In the genomic region with DNA sequence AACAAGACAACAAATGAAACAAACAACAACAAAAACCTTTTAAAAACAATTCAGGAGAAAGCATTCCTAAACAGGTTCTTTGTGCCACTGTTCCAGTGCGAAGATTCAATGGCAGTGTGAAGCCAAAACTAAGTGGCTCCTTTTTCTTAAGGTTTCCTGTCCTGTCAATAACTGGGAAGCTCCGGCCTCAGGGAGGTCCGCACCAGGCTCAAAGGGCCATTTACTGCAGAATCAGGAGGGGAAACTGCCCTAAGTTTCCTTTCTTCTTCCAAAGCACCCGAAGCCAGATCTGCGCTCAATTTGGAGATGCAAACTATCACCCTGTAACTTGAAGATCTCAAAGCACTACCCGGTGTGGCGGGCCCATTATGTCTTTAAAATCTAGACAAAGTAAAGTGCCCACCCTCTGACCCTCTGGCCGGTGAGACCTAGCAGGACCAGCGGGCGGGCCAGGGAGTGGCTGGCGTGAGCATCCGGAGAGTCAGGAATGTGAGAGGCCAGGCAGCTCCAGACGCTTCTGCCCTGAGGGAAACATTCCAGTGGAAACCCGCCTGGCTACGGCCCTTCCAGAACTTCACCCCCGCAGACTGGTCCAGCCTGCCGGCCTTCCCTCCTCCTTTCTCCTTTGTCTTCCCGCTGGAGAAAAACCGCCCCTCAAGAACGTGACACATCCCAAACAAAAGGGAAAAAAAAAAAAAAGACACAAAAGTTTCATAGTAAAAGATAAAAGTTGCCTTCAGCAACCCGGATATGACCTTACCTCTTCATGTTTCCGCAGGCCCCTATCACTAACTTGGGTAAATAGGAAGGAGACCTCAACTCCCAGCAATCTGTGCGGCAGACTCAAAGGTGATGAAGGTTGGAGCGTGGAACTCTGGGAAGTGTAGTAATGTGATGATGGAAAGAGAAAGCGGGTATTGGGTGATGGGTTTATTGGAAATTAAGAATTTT, we compare ENCODE assay signal across 8 mouse cellular contexts. TPM values are rescaled to one million over a fixed set of nuclear protein-coding genes. Genes with fewer than 3 reads are reported as not detected.
DNase-seq lines count a peak whose midpoint lies in the region; ATAC-seq and TF ChIP-seq lines count a peak whose summit lies in the region.

A gene (minus strand): TSS at position 856 of the 951 bp plus-strand sequence.

- 29% methylated on average over 25 of the region's 25 CpGs for WGBS in forebrain, embryonic 14.5 days
- 10% methylated on average over 25 of the region's 25 CpGs for WGBS in lung, embryonic 14.5 days
- WGBS in olfactory bulb, adult 2 months, result 18% methylated on average over 25 of the region's 25 CpGs
- WGBS in thymus, adult 2 months, result under 1% methylated on average over 23 of the region's 25 CpGs

- TF ChIP-seq CTCF in lung, embryonic 14.5 days (IDR thresholded peaks at IDR 0.05; ENCODE audit: low read depth), result no peak
- TF ChIP-seq CTCF in olfactory bulb, adult 2 months (IDR thresholded peaks at IDR 0.05; ENCODE audit: insufficient read depth, low read depth, low read length), result no peak
- no peak for TF ChIP-seq CTCF in thymus, adult 2 months (IDR thresholded peaks at IDR 0.05; ENCODE audit: borderline replicate concordance, control insufficient read depth, extremely low read depth, insufficient read depth, low read length, poor library complexity)

- peak within 1 kb of the TSS; percentile 47 for H3K9ac ChIP-seq in ES-E14 (ENCODE audit: insufficient read depth, low read depth, low read length, poor library complexity, severe bottlenecking)
- H3K9ac ChIP-seq in forebrain, embryonic 14.5 days (ENCODE audit: low read length), result peak within 1 kb of the TSS; percentile 71
- peak within 1 kb of the TSS; percentile 61 for H3K9ac ChIP-seq in lung, embryonic 14.5 days

- H3K4me3 ChIP-seq in ES-E14 (ENCODE audit: insufficient read depth in 1 of 2, low read depth in 1 of 2, low read length in 2 of 2, poor library complexity in 1 of 2, severe bottlenecking in 1 of 2), result peak within 1 kb of the TSS; percentile 62 to 68
- H3K4me3 ChIP-seq in forebrain, embryonic 14.5 days (ENCODE audit: low read depth, low read length), result peak within 1 kb of the TSS; percentile 52
- peak within 1 kb of the TSS; percentile 54 for H3K4me3 ChIP-seq in lung, embryonic 14.5 days (ENCODE audit: low read depth, low read length)
- peak within 1 kb of the TSS; percentile 61 for H3K4me3 ChIP-seq in olfactory bulb, adult 2 months (ENCODE audit: insufficient read depth, low read depth, low read length)
- peak within 1 kb of the TSS; percentile 100 for H3K4me3 ChIP-seq in thymus, adult 2 months (ENCODE audit: control insufficient read depth, insufficient read depth, low read length)

- no peaks in the 10 kb centered on the region for H3K4me1 ChIP-seq in ES-E14 (ENCODE audit: control insufficient read depth in 2 of 2, insufficient read depth in 2 of 2, low read length in 2 of 2, poor library complexity in 1 of 2)
- no peaks in the 10 kb centered on the region for H3K4me1 ChIP-seq in forebrain, embryonic 14.5 days (ENCODE audit: control insufficient read depth, insufficient read depth, low read length)
- no peaks in the 10 kb centered on the region for H3K4me1 ChIP-seq in lung, embryonic 14.5 days (ENCODE audit: insufficient read depth)
- no peaks in the 10 kb centered on the region for H3K4me1 ChIP-seq in olfactory bulb, adult 2 months (ENCODE audit: control insufficient read depth, insufficient read depth, low read length)
- H3K4me1 ChIP-seq in thymus, adult 2 months (replicated peaks; ENCODE audit: control insufficient read depth, insufficient read depth, low read length), result no peaks in the 10 kb centered on the region

- no peaks in the 10 kb centered on the region for H3K27me3 ChIP-seq in forebrain, embryonic 14.5 days (replicated peaks; ENCODE audit: control insufficient read depth, insufficient read depth, low read length)
- no peaks in the 10 kb centered on the region for H3K27me3 ChIP-seq in lung, embryonic 14.5 days (ENCODE audit: insufficient read depth, low read length)
- H3K27me3 ChIP-seq in thymus, adult 2 months (ENCODE audit: control insufficient read depth, insufficient read depth, low read length), result no peaks in the 10 kb centered on the region

- ATAC-seq in forebrain, embryonic 14.5 days, result peak; percentile 96
- peak; percentile 98 for ATAC-seq in hematopoietic stem cell, adult 5-6 weeks (replicated peaks in 1 of 2; ENCODE audit: insufficient read depth in 1 of 2, low FRiP score in 2 of 2, low TSS enrichment in 1 of 2, low read depth in 1 of 2, poor library complexity in 2 of 2, severe bottlenecking in 2 of 2)
- peak; percentile 96 for ATAC-seq in lung, embryonic 14.5 days (ENCODE audit: insufficient read depth)

- no peaks in the 10 kb centered on the region for H3K9me3 ChIP-seq in ES-E14 (ENCODE audit: control insufficient read depth, insufficient read depth, low read depth, low read length)
- H3K9me3 ChIP-seq in forebrain, embryonic 14.5 days (replicated peaks; ENCODE audit: control insufficient read depth, low read length), result no peaks in the 10 kb centered on the region
- no peaks in the 10 kb centered on the region for H3K9me3 ChIP-seq in lung, embryonic 14.5 days (ENCODE audit: low read depth, low read length)

- H3K4me2 ChIP-seq in forebrain, embryonic 14.5 days (ENCODE audit: low read length), result peak within 1 kb of the TSS; percentile 52
- peak within 1 kb of the TSS; percentile 60 for H3K4me2 ChIP-seq in lung, embryonic 14.5 days

- peak; percentile 65 for DNase-seq in ES-E14 (ENCODE audit: low read depth, low spot score)
- DNase-seq in cerebellum, adult 11 months, result peak; percentile 22
- DNase-seq in forebrain, embryonic 14.5 days (ENCODE audit: low spot score), result peak; percentile 81
- DNase-seq in layer of hippocampus, adult 8-10 months (ENCODE audit: low spot score in 2 of 2), result peak; percentile 11 to 29
- DNase-seq in lung, embryonic 14.5 days, result peak; percentile 78
- peak; percentile 62 for DNase-seq in thymus, adult 2 months

- in situ Hi-C loops in ES-E14 (cut with MboI; ENCODE audit: low sequenced_read_pairs in 2 of 2, unreplicated experiment in 2 of 2), result no loop called here

- peak within 1 kb of the TSS; percentile 96 for H3K27ac ChIP-seq in ES-E14 (ENCODE audit: insufficient read depth, low read depth, low read length, poor library complexity, severe bottlenecking)
- H3K27ac ChIP-seq in forebrain, embryonic 14.5 days (ENCODE audit: low read depth, low read length), result peak within 1 kb of the TSS; percentile 27; the same call in 1 of the 2 replicates
- peak within 1 kb of the TSS; percentile 43; the same call in 1 of the 2 replicates for H3K27ac ChIP-seq in lung, embryonic 14.5 days (ENCODE audit: low read depth)
- peak within 1 kb of the TSS; percentile 24; the same call in 1 of the 2 replicates for H3K27ac ChIP-seq in olfactory bulb, adult 2 months (ENCODE audit: insufficient read depth, low read depth, low read length)
- peak within 1 kb of the TSS; percentile 84; the same call in 1 of the 2 replicates for H3K27ac ChIP-seq in thymus, adult 2 months (ENCODE audit: control insufficient read depth, insufficient read depth, low read length)

- no peak for TF ChIP-seq POLR2A in olfactory bulb, adult 2 months (IDR thresholded peaks at IDR 0.05; ENCODE audit: insufficient read depth, low read depth, low read length)
- TF ChIP-seq POLR2A in thymus, adult 2 months (IDR thresholded peaks at IDR 0.05; ENCODE audit: control insufficient read depth, extremely low read depth, insufficient read depth, low read length, poor library complexity), result no peak

- no peaks in the 10 kb centered on the region; the same call in 1 of the 2 replicates for H3K36me3 ChIP-seq in ES-E14 (ENCODE audit: control insufficient read depth, insufficient read depth, low read length, poor library complexity, severe bottlenecking)
- peaks cover 14% of the 10 kb centered on the region; the same call in 1 of the 2 replicates for H3K36me3 ChIP-seq in forebrain, embryonic 14.5 days (ENCODE audit: control insufficient read depth, insufficient read depth, low read length)
- peaks cover 14% of the 10 kb centered on the region for H3K36me3 ChIP-seq in lung, embryonic 14.5 days (ENCODE audit: insufficient read depth)
- peaks cover 6% of the 10 kb centered on the region; the same call in 1 of the 2 replicates for H3K36me3 ChIP-seq in thymus, adult 2 months (ENCODE audit: control insufficient read depth, insufficient read depth, low read length)

TF ChIP-seq in ES-E14, 5 proteins besides CTCF, POLR2A, EP300 and RAD21:
- 0 out of 2 replicates have a peak, but pooled peaks have one; percentile 46 for TF ChIP-seq CHD2 (IDR thresholded peaks at IDR 0.05; ENCODE audit: low read depth, low read length)
- TF ChIP-seq ZNF384 (IDR thresholded peaks at IDR 0.05; ENCODE audit: low read depth, low read length), result peak; percentile 70
- TF ChIP-seq ZC3H11A (IDR thresholded peaks at IDR 0.05; ENCODE audit: borderline replicate concordance, low read depth, low read length), result no peak
- TF ChIP-seq HCFC1 (IDR thresholded peaks at IDR 0.05; ENCODE audit: borderline replicate concordance, insufficient read depth, low read length), result peak; percentile 79
- no peak for TF ChIP-seq MAFK (IDR thresholded peaks at IDR 0.05; ENCODE audit: insufficient read depth, low read depth, low read length)
TF ChIP-seq in ES-E14: peak in this region for 3.

RNA-seq across cellular contexts. Expression of the gene that starts here (rescaled TPM):
- total RNA-seq in ES-E14 (2012; rRNA removed), result 20.7 and 20.8 TPM in 2 replicates
- 6.9 and 10.6 TPM in 2 replicates for polyA plus RNA-seq in forebrain, embryonic 14.5 days (2014; fragmentation: Nextera tagmentation; extraction: Ambion mirVana)
- 14.7 and 29.3 TPM in 2 replicates for total RNA-seq in hematopoietic stem cell, adult 5-6 weeks (2017)
- total RNA-seq in layer of hippocampus, adult 8-10 months (2022), result 10 to 100 TPM in 1 of 4 experiments, 1 to 10 TPM in 3; 7.7 to 14.4 (median 9.5) TPM
- polyA plus RNA-seq in lung, embryonic 14.5 days (2014; fragmentation: Nextera tagmentation; extraction: Ambion mirVana), result 6.7 and 6.8 TPM in 2 replicates
- not detected in 2 replicates for polyA plus RNA-seq in olfactory bulb, adult 2 months (2012; ENCODE audit: insufficient read depth, insufficient read length, low replicate concordance, missing spikeins)
- 0.98 and 1.3 TPM in 2 replicates for polyA plus RNA-seq in thymus, adult 2 months (2012; rRNA removed)

Comparison
In these comparisons a context has a peak if more than half of its experiments do, and no peak if none do; other contexts are left out.
1. Peak in every context shown above with its lines: DNase-seq, ATAC-seq, H3K4me3 ChIP-seq and H3K27ac ChIP-seq.
2. DNase-seq: peak in every context shown above with its lines; median percentile 81 in forebrain, embryonic 14.5 days; 78 in lung, embryonic 14.5 days; 65 in ES-E14; 62 in thymus, adult 2 months; 22 in cerebellum, adult 11 months; 20 in layer of hippocampus, adult 8-10 months.
3. H3K27ac ChIP-seq: peak in every context shown above with its lines; median percentile 96 in ES-E14; 84 in thymus, adult 2 months; 43 in lung, embryonic 14.5 days; 27 in forebrain, embryonic 14.5 days; 24 in olfactory bulb, adult 2 months.